Mouse (Mus musculus) intestine, postnatal 0 days (tissue): ENCODE measurements around the gene Engase. TPM values are rescaled to one million over a fixed set of nuclear protein-coding genes. Genes with fewer than 3 reads are reported as not detected.

ENCODE experiments used
- ATAC-seq: fragments of 200-750 bp; cut with Nextera tagmentation; 2 replicates; pipeline ENCODE4 v1.8.0; 2017; ENCODE audit warnings: mild to moderate bottlenecking, moderate TSS enrichment, moderate library complexity
- H3K27ac ChIP-seq: fragments of 300-500 bp; sonication (generic); 2 replicates; pipeline ENCODE4 v1.5.1; 2014; ENCODE audit warnings: mild to moderate bottlenecking, low read depth, low read length, moderate library complexity
- H3K27me3 ChIP-seq: fragments of 300-500 bp; sonication (generic); replicated peaks from 2 replicates; pipeline ENCODE4 v1.6.1; 2014; ENCODE audit warnings: low read length, mixed read lengths; ENCODE audit not compliant: control insufficient read depth, insufficient read depth
- H3K36me3 ChIP-seq: fragments of 300-500 bp; sonication (generic); 2 replicates; pipeline ENCODE4 v1.6.1; 2014; ENCODE audit warnings: mild to moderate bottlenecking, moderate library complexity; ENCODE audit not compliant: control insufficient read depth, insufficient read depth
- H3K4me1 ChIP-seq: fragments of 300-500 bp; sonication (generic); replicated peaks from 2 replicates; pipeline ENCODE4 v1.6.1; 2014; ENCODE audit warnings: antibody characterized with exemption, low read length, mixed read lengths; ENCODE audit not compliant: control insufficient read depth, insufficient read depth
- H3K4me2 ChIP-seq: fragments of 300-500 bp; sonication (generic); replicated peaks from 2 replicates; pipeline ENCODE4 v1.6.1; 2014; ENCODE audit warnings: low read depth, mild to moderate bottlenecking, moderate library complexity
- H3K4me3 ChIP-seq: fragments of 300-500 bp; sonication (generic); 2 replicates; pipeline ENCODE4 v1.5.1; 2014; ENCODE audit warnings: low read depth, low read length
- H3K9ac ChIP-seq: fragments of 300-500 bp; sonication (generic); 2 replicates; pipeline ENCODE4 v1.6.1; 2014; ENCODE audit warnings: mild to moderate bottlenecking, low read depth, low read length
- H3K9me3 ChIP-seq: fragments of 300-500 bp; sonication (generic); 2 replicates; pipeline ENCODE4 v1.6.1; 2016; ENCODE audit warnings: mixed run types; ENCODE audit not compliant: control insufficient read depth
- CTCF ChIP-seq: sonication (generic); IDR thresholded peaks from 2 replicates; pipeline ENCODE4 v1.5.1; 2016; ENCODE audit warnings: low read depth, mild to moderate bottlenecking, control low read depth, antibody characterized with exemption, moderate library complexity
- WGBS: fragments of 180-500 bp; shearing (Covaris S2); extraction: QIAGEN DNeasy Blood & Tissue Kit; methylation state at CpG from one replicate; pipeline ENCODE4 v1.1.7; 2014; 5-methylcytosine and 5-hydroxymethylcytosine counted together
- polyA plus RNA-seq: library from polyadenylated mRNA; unstranded; fragments of >200 nt; fragmentation: Nextera tagmentation; extraction: Ambion mirVana; gene quantifications from 2 replicates; pipeline ENCODE4 v1.2.1, GENCODE M21; 2015

Engase gene
- polyA plus RNA-seq, 1 experiment from 2014 or later: 11.3 TPM

DNA sequence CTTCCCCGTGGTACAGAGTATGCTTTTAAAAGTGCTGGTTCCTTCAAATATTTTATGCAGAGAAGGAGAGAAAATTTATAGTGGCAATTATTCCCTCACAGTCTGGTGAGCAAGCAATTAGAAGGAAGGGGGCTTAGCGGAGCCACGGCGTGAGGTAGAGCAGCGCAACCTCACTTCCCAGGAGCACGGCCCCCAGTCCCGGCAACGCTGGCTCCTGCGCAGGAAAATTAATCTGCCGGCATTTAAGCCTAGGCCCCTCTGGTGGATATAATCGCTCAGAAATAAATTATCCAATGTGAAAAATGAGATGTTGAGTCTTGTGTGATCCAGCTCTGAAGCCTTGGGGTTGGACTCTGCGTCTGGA, 12.3 kb downstream of the Engase start:
- Histone ChIP-seq H3K4me2 (no peak overlapping the region), H3K27ac (no peak overlapping the region), H3K27me3 (no peaks in the 10 kb centered on the region), H3K4me3 (no peak overlapping the region), H3K9ac (no peak overlapping the region), H3K9me3 (no peaks in the 10 kb centered on the region), H3K36me3 (peaks cover 42% of the 10 kb centered on the region), H3K4me1 (no peaks in the 10 kb centered on the region)
- ATAC-seq: no peak
- WGBS: 80% methylated on average over 12 of the region's 12 CpGs
- no peak for TF ChIP-seq CTCF

DNA sequence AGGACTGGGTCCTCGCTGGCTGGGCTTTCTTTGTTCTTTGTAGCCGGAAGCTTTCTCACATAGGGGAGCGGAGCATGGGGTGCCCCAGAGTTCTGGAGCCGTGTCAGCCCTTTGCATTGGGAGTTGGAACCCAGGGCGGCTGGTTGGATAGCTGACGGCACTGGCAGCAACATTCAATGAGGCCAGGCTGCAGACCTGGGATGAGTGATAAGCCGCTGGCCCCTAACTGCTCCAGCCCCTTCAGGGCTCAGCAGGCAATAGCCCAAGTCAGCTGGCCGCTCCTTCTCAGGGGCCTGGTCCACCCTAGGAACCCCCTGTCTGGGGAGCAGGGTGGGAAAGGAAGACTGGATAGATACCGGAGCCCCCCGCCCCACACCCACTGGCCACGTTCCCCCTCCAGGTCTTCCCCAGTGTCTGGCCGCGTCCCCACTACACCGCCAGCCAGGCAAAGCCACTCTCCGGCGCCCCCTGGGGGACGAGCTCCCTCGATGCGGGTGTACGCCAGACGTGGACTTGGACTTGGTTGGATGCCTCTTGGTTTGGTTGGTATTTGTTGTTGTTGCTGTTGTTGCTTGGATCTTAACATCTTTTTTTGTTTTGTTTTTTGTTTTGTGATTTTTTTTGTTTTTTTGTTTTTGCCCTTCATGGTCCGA, 14.1 kb downstream of the Engase start:
- Histone ChIP-seq H3K9ac (no peak overlapping the region), H3K9me3 (no peaks in the 10 kb centered on the region), H3K4me2 (peak overlapping the region; percentile 46), H3K4me3 (no peak overlapping the region), H3K36me3 (peaks cover 24% of the 10 kb centered on the region), H3K27me3 (no peaks in the 10 kb centered on the region), H3K4me1 (no peaks in the 10 kb centered on the region), H3K27ac (no peak overlapping the region)
- WGBS: 26% methylated on average over 22 of the region's 22 CpGs
- ATAC-seq: no peak
- peak; percentile 94 for TF ChIP-seq CTCF

- ATAC-seq: no peak
- Histone ChIP-seq H3K4me1 (no peaks in the 10 kb centered on the region), H3K27me3 (no peaks in the 10 kb centered on the region), H3K9ac (no peak overlapping the region), H3K4me3 (no peak overlapping the region), H3K9me3 (no peaks in the 10 kb centered on the region), H3K36me3 (peaks cover 19% of the 10 kb centered on the region), H3K4me2 (no peak overlapping the region), H3K27ac (no peak overlapping the region)
- no peak for TF ChIP-seq CTCF
- WGBS: 79% methylated on average over 7 of the region's 7 CpGs
Measured at GRCm38 (mm10) chr11:118491230-118491629, 14.6 kb downstream of the Engase start.

- TF ChIP-seq CTCF: no peak
- H3K4me3 ChIP-seq: no peak overlapping the region
- no peak overlapping the region for H3K4me2 ChIP-seq
- no peaks in the 10 kb centered on the region for H3K27me3 ChIP-seq
- WGBS: 73% methylated on average over 2 of the region's 2 CpGs
- H3K4me1 ChIP-seq: no peaks in the 10 kb centered on the region
- no peak overlapping the region for H3K27ac ChIP-seq
- H3K36me3 ChIP-seq: no peaks in the 10 kb centered on the region; the same call in 1 of the 2 replicates
- no peak for ATAC-seq
- no peak overlapping the region for H3K9ac ChIP-seq
- H3K9me3 ChIP-seq: no peaks in the 10 kb centered on the region
Measured at GRCm38 (mm10) chr11:118493458-118493857, 16.8 kb downstream of the Engase start.

DNA sequence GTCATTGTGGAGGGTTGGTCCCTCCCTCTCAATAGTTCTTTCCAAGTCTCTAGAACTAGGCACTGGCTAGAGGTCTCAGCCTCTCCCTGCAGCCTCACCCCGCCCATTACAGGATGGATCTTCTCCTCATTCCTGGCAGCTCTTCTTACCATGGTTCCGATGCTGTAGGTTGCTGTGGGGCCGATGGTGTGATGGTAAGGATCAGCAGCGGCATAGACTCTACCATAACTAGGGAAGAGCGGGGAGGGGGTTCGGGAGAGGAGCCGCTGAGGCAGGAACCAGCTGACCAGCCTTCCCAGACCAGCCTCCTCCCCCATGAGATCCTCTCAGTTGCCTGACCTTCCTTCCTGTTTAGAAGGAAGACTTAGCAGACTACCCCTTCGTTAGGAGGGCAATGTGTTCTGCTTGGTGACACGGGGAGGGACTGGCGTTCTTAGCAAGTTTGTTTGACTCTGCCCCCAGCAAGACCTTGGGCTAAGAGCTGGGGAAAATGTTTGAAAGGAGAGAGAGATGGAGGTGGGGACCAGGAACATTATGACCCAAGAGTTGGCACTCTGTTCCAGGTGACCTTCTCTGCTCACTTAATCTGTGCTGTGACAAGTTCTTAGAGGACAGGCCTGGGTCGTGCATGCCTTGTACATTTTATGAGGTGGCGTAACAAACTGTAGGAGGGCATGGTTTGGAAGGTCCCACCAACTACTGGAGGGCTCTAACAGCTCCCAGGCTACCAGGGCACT, 17.5 kb downstream of the Engase start:
- H3K4me1 ChIP-seq: no peaks in the 10 kb centered on the region
- no peak for ATAC-seq
- H3K27ac ChIP-seq: no peak overlapping the region
- H3K36me3 ChIP-seq: no peaks in the 10 kb centered on the region
- H3K9me3 ChIP-seq: no peaks in the 10 kb centered on the region
- no peak overlapping the region for H3K9ac ChIP-seq
- no peak overlapping the region for H3K4me3 ChIP-seq
- no peak for TF ChIP-seq CTCF
- H3K27me3 ChIP-seq: no peaks in the 10 kb centered on the region
- 72% methylated on average over 12 of the region's 12 CpGs for WGBS
- no peak overlapping the region for H3K4me2 ChIP-seq

DNA sequence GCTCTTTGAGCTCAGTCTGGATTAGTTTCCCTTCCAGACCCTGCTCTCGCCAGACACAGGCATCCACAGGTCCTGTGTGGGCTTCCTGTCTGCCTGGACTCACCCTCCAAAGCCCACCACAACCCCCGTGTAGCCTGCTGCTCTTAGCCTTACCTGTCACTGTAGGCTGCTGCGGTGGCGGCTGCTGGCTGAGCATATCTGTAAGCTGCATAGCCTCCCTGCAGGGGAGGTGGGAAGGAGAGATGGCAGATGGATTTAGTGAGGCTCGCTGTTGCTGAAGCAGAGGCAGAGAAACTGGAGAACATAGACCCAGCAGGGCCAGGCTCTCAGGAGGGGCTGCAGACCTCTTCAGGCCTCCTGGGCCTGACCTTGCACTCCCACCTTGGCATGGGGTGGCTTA, 18.4 kb downstream of the Engase start:
- 57% methylated on average over 5 of the region's 5 CpGs for WGBS

More for the DNA sequence above, 18.4 kb downstream of the Engase start:
- H3K27me3 ChIP-seq: no peaks in the 10 kb centered on the region
- H3K9me3 ChIP-seq: no peaks in the 10 kb centered on the region
- H3K9ac ChIP-seq: no peak overlapping the region
- ATAC-seq: no peak
- no peaks in the 10 kb centered on the region for H3K36me3 ChIP-seq
- TF ChIP-seq CTCF: no peak
- H3K4me3 ChIP-seq: no peak overlapping the region
- no peak overlapping the region for H3K4me2 ChIP-seq
- H3K27ac ChIP-seq: no peak overlapping the region
- no peaks in the 10 kb centered on the region for H3K4me1 ChIP-seq
